Mouse (Mus musculus) kidney, postnatal 0 days (tissue): Measurements from ENCODE around the gene Bri3bp. TPM values are rescaled to one million over a fixed set of nuclear protein-coding genes. Genes with fewer than 3 reads are reported as not detected.
A peak's percentile ranks its signal among the peaks of the same experiment; 100 is the strongest.

Source experiments
- ATAC-seq: fragments of 200-750 bp; cut with Nextera tagmentation; replicated peaks from 2 replicates; pipeline ENCODE4 v1.8.0; 2017; ENCODE audit warnings: low read depth, moderate number of reproducible peaks, moderate TSS enrichment, moderate library complexity; ENCODE audit not compliant: low FRiP score
- DNase-seq: peaks from one replicate; pipeline ENCODE4 v3.0.0-alpha.2; 2016; ENCODE audit warnings: low spot score
- H3K27ac ChIP-seq: fragments of 300-500 bp; sonication (generic); 2 replicates; pipeline ENCODE4 v1.5.1; 2014; ENCODE audit warnings: mild to moderate bottlenecking
- H3K27me3 ChIP-seq: fragments of 300-500 bp; sonication (generic); 2 replicates; pipeline ENCODE4 v1.6.1; 2014; ENCODE audit warnings: low read length, mixed read lengths; ENCODE audit not compliant: insufficient read depth
- H3K36me3 ChIP-seq: fragments of 300-500 bp; sonication (generic); 2 replicates; pipeline ENCODE4 v1.6.1; 2014; ENCODE audit warnings: low read length, mixed read lengths; ENCODE audit not compliant: insufficient read depth
- H3K4me1 ChIP-seq: fragments of 300-500 bp; sonication (generic); replicated peaks from 2 replicates; pipeline ENCODE4 v1.6.1; 2014; ENCODE audit warnings: antibody characterized with exemption, low read length, mixed read lengths; ENCODE audit not compliant: insufficient read depth
- H3K4me2 ChIP-seq: fragments of 300-500 bp; sonication (generic); 2 replicates; pipeline ENCODE4 v1.6.1; 2014; ENCODE audit warnings: mild to moderate bottlenecking, low read length, moderate library complexity, mixed read lengths
- H3K4me3 ChIP-seq: fragments of 300-500 bp; sonication (generic); replicated peaks from 2 replicates; pipeline ENCODE4 v1.5.1; 2014; ENCODE audit warnings: low read depth, low read length
- H3K9ac ChIP-seq: fragments of 300-500 bp; sonication (generic); 2 replicates; pipeline ENCODE4 v1.6.1; 2014; ENCODE audit warnings: low read depth, low read length
- H3K9me3 ChIP-seq: fragments of 300-500 bp; sonication (generic); replicated peaks from 2 replicates; pipeline ENCODE4 v1.6.1; 2016; ENCODE audit warnings: low read length, inconsistent platforms, mixed read lengths
- CTCF ChIP-seq: IDR thresholded peaks from 2 replicates; pipeline ENCODE4 v1.5.1; 2016; ENCODE audit warnings: antibody characterized with exemption, low read depth, mild to moderate bottlenecking, moderate library complexity
- WGBS: fragments of 180-500 bp; shearing (Covaris S2); extraction: QIAGEN DNeasy Blood & Tissue Kit; methylation state at CpG from one replicate; pipeline ENCODE4 v1.1.7; 2014; 5-methylcytosine and 5-hydroxymethylcytosine counted together
- polyA plus RNA-seq: library from polyadenylated mRNA; unstranded; fragments of >200 nt; fragmentation: Nextera tagmentation; extraction: Ambion mirVana; gene quantifications from 2 replicates; pipeline ENCODE4 v1.2.1, GENCODE M21; 2015

Gene Bri3bp
- polyA plus RNA-seq, 1 experiment from 2014 or later, result 47.2 TPM

DNA sequence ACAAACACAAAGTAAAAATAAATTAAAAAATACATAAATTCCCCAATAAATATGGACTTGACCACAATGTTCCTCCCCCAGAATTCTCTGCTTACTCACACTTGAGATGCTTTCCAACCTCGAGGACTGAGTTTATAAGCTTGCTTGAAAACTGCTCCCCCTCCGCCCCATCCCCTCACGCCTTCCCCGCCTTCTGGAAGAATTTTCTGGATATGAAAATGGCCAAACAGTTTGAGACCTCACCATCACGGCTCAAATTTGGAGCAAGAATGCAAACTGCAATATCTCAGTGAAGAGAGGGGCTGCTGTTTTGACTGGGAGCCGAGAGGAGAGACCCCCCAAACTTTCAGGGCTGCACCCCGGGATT is 36.8 kb upstream of the Bri3bp start:
- Histone ChIP-seq H3K4me1 (peaks cover 5% of the 10 kb centered on the region; the same call in 1 of the 2 replicates), H3K27me3 (no peaks in the 10 kb centered on the region), H3K4me3 (peak overlapping the region; percentile 66), H3K4me2 (peak overlapping the region; percentile 65), H3K36me3 (no peaks in the 10 kb centered on the region), H3K9ac (peak overlapping the region; percentile 54), H3K9me3 (no peaks in the 10 kb centered on the region), H3K27ac (peak overlapping the region; percentile 93)
- WGBS, result 1% methylated on average over 7 of the region's 7 CpGs
- ATAC-seq, result no peak
- peak; percentile 59 for DNase-seq
- no peak for TF ChIP-seq CTCF

DNA sequence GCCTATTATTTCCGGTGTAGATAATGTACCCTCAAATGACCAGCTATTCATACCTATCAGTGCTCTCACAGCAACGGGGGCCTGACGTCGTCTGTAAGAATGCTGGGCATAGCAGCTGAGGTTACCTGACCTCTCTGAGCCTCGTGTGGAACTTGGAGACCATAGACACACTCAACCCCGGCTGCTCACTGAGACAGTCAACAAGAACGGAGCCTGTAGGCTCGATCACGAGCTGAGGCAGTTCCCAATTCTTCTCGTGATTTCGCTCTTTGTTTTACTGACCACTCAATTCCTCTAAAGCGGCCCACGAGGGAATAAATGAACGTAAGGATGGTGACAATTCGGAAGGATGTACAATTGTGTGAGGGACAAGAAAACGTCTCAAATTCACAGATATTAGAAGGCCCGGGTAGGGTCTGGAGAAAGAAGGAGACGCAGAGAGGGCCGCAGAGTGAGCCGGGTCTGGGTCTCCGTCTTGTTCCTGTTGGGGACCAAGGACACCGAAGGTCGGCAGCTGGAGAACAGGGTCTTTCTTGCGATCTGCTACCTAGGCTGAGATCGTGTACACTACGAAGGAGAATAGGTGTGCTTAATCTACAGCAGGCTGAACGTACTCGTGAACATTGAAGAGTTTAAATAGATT is 36.3 kb upstream of the Bri3bp start:
- WGBS, result 0% methylated on average over 28 of the region's 28 CpGs
- Histone ChIP-seq H3K27ac (peak overlapping the region; percentile 93), H3K9me3 (no peaks in the 10 kb centered on the region), H3K4me1 (peaks cover 5% of the 10 kb centered on the region; the same call in 1 of the 2 replicates), H3K4me2 (peak overlapping the region; percentile 65), H3K9ac (peak overlapping the region; percentile 54), H3K27me3 (no peaks in the 10 kb centered on the region), H3K36me3 (no peaks in the 10 kb centered on the region), H3K4me3 (peak overlapping the region; percentile 66)
- no peak for TF ChIP-seq CTCF
- DNase-seq, result peak; percentile 78
- ATAC-seq, result 0 out of 2 replicates have a peak, but pooled peaks have one; percentile 11

DNA sequence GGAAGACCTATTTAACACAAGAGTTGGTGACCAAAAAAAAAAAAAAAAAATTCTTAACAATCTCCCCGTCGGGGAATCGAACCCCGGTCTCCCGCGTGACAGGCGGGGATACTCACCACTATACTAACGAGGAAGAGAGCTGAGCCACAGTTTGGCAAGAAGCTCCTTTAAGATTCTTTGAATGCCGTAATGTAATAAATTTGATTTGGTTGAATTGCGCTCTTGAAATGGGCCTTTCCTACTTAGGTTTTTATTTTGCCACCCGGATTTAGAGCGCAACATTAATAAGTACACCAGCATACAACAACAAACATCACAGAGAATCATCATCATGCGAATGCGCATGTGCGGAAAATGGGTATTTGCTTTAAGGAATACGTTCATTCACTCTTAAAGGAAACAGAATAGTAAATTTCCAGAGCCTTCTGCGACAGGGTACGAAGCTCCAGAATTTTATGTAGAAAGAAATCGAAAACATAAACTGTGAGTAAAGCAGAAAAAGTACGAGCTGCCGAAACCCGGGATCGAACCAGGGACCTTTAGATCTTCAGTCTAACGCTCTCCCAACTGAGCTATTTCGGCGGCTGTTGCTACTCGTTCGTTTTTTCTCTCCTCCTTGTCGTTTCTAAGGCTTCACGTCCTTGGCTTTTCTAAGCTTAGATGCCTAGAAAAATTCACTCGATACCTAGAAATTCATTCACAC is 35.7 kb upstream of the Bri3bp start:
- H3K27me3 ChIP-seq, result no peaks in the 10 kb centered on the region
- peak overlapping the region; percentile 66 for H3K4me3 ChIP-seq
- H3K4me2 ChIP-seq, result peak overlapping the region; percentile 78
- peak overlapping the region; percentile 93 for H3K27ac ChIP-seq
- H3K9ac ChIP-seq, result peak overlapping the region; percentile 61
- H3K9me3 ChIP-seq, result no peaks in the 10 kb centered on the region
- under 1% methylated on average over 31 of the region's 31 CpGs for WGBS
- peaks cover 5% of the 10 kb centered on the region; the same call in 1 of the 2 replicates for H3K4me1 ChIP-seq
- ATAC-seq, result peak; percentile 64
- DNase-seq, result peak; percentile 89
- TF ChIP-seq CTCF, result no peak
- no peaks in the 10 kb centered on the region for H3K36me3 ChIP-seq

DNA sequence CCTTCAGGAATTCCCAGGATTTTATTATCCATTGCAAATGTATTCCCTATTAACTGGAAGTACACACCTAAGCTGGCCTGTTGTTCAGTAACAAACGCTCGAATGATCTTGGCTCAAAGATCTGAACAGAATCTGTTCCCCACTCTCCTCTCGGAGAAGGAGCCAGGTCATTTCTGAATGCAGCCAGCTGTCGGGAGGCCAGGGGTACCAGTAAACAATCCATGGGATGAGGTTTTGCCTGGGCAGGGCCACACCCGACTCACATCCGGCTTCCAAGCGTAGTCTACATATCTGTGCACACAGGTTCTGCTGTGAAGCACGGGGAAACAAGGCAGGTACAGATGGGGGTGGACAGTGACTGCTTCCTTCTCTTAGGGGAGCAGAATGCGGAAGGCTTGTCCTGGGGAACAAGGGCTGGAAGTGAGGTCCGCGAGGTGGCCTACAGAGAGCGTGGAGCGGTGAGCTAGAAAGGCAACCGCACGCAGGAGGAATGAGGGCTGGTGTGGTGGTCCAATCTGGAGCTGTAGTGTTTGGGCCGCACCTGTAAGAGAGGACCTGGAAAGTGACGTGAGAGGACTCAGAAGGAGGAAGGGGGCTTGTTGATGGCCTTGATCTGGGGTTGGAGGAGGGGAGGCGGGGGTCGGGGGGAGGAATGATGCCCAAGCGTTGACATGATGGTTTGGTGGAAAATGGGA is 34.9 kb upstream of the Bri3bp start:
- peak overlapping the region; percentile 84 for H3K27ac ChIP-seq
- 3% methylated on average over 20 of the region's 20 CpGs for WGBS
- ATAC-seq (peak; percentile 8; the same call in 1 of the 2 replicates), DNase-seq (peak; percentile 65)
- no peak for TF ChIP-seq CTCF
- peak overlapping the region; percentile 61 for H3K9ac ChIP-seq
- peak overlapping the region; percentile 66 for H3K4me3 ChIP-seq
- H3K27me3 ChIP-seq, result no peaks in the 10 kb centered on the region
- no peaks in the 10 kb centered on the region for H3K36me3 ChIP-seq
- peaks cover 5% of the 10 kb centered on the region; the same call in 1 of the 2 replicates for H3K4me1 ChIP-seq
- H3K4me2 ChIP-seq, result peak overlapping the region; percentile 78
- H3K9me3 ChIP-seq, result no peaks in the 10 kb centered on the region

DNA sequence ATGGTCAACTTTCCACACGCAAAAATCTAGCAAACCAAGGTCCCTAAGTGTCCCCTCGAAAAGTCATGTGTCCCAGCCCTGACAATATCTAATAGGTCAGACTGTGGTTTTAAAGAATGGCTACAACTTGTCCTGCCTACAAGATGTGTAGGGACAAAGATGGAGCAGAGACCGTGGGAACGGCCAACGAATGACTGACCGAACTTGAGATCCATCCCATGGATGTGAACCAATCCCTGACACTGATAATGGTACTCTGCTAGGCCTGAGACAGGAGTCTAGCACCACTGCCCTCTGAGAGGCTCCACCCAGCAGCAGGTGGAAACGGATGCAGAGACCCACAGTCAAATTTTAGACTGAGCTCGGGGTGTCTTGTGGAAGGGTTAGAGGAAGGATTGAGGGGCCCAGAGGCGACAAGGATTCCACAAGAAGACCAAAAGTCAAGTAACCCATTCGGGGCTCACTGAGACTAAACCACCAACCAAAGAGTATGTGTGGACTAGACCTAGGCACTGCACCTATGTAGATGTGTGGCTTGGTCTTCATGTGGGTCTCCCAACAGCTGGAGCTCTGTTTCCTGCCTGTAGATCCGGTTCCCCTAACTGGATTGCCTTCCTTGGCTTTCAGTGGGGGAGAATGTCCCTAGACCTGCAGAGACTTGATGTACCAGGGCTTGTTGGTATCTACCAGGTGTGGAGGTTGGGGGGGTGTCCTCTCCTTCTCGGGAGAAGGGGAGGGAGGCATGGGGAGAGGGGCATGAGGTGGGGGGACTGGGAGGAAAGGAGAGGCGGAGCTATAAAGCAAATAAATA is 34.1 kb upstream of the Bri3bp start:
- no peak for TF ChIP-seq CTCF
- Histone ChIP-seq H3K9me3 (no peaks in the 10 kb centered on the region), H3K4me1 (peaks cover 5% of the 10 kb centered on the region; the same call in 1 of the 2 replicates), H3K4me3 (peak overlapping the region; percentile 66), H3K9ac (no peak overlapping the region), H3K36me3 (no peaks in the 10 kb centered on the region), H3K27ac (peak overlapping the region; percentile 84), H3K27me3 (no peaks in the 10 kb centered on the region), H3K4me2 (peak overlapping the region; percentile 78)
- no peak for DNase-seq
- ATAC-seq, result no peak
- WGBS, result 62% methylated on average over 13 of the region's 13 CpGs
